Mouse (Mus musculus) brain, embryonic 14.5 days (tissue): ENCODE measurements around the gene Lonp2. TPM values are rescaled to one million over a fixed set of nuclear protein-coding genes. Genes with fewer than 3 reads are reported as not detected.

ENCODE experiments used
- DNase-seq: peaks from one replicate; pipeline ENCODE4 v3.0.0-alpha.2; 2011; ENCODE audit warnings: low read depth
- CTCF ChIP-seq: fragments of 200-500 bp; IDR thresholded peaks from 2 replicates; pipeline ENCODE4 v1.5.1; 2012; ENCODE audit warnings: inconsistent platforms, mild to moderate bottlenecking, moderate library complexity, borderline replicate concordance; ENCODE audit not compliant: insufficient read depth, insufficient read length; ENCODE audit errors: extremely low read depth
- POLR2A ChIP-seq: fragments of 200-500 bp; IDR thresholded peaks from 2 replicates; pipeline ENCODE4 v1.6.1; 2012; ENCODE audit warnings: mild to moderate bottlenecking, inconsistent platforms, borderline replicate concordance; ENCODE audit not compliant: poor library complexity, insufficient read depth, insufficient read length, severe bottlenecking; ENCODE audit errors: extremely low read depth
- polyA plus RNA-seq: library from polyadenylated mRNA; depleted of rRNA; stranded (reverse); fragments of >200 nt; gene quantifications from 2 replicates; pipeline ENCODE4 v1.2.3, GENCODE M21; 2012

Gene Lonp2
- polyA plus RNA-seq, 1 experiment, result 53.5 TPM

GRCm38 (mm10) chr8:86742605-86743345 is 118.9 kb downstream of the Lonp2 start:
- TF ChIP-seq POLR2A, result no peak
- TF ChIP-seq CTCF, result no peak
- DNase-seq, result no peak

- no peak for TF ChIP-seq CTCF
- TF ChIP-seq POLR2A, result no peak
- no peak for DNase-seq
Measured at GRCm38 (mm10) chr8:86744313-86745220, 120.7 kb downstream of the Lonp2 start.

DNA sequence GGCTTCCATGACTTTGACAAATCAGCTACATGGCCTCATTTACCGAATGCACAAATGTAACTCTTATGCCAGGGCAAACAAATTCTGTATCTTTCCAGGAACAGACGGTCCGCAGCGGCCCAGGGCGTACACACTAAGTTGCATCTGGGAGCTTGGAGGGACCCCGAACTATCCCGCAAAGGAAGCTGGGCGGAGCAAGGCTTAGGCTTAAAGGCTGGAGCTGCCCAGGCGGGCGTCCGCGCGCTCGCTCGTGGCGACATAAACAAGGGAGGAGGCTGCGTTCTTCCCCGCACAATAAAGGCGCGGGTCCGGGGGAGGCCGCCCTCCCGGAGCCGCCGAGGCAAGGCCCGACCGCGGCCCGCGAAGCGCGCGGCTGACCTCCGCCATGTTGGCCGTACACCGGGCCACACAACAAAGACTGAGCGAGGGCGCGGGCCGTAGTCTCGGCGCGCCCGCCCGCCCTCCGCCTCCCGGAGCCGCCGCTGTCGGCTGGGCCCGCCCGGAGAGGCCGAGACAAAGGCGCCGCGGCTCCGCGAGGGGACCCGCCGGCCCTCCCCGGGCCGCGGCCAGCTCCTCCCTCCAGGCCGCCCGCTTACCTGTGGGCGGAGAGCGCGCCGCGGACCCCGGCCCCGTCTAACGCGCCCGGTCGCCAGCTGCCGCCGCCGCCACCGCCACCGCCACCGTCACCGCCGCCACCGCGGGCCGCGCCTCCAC is 121.5 kb downstream of the Lonp2 start, which contains the start of the genes Gm10638 and Siah1a:
Gene Gm10638 (plus strand): TSS at position 479 of the 714 bp plus-strand sequence.
Gene Siah1a (minus strand): TSS at position 714 of the 714 bp plus-strand sequence.
- TF ChIP-seq CTCF, result no peak
- peak; percentile 62; the same call in 1 of the 2 replicates for TF ChIP-seq POLR2A
- peak; percentile 85 for DNase-seq

DNA sequence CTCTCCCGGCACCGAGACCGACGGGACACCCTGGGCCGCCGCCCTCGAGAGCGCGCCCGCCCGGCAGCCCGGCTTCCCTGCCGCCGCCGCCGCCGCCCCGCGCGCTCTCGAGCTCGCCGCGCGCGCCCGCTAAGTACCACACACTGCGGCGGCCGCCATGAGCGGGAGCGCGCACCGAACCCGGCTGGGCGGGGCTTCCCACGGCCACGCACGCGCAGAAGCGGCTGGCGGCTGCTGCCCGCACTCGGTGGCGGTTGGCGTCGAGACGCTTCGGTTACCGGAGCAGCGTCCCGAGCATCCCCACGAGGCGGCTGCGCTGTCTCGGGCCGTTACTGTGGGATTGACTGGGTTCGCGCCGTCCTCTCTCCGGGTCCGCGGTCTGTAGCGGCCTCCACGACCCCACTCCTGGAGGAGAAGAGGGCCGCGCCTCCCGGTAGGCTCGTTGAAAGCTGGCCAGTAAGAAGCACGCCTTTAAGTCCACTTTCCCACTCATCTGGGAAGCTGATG is 122.1 kb downstream of the Lonp2 start:
- TF ChIP-seq POLR2A, result peak; percentile 93
- TF ChIP-seq CTCF, result no peak

DNA sequence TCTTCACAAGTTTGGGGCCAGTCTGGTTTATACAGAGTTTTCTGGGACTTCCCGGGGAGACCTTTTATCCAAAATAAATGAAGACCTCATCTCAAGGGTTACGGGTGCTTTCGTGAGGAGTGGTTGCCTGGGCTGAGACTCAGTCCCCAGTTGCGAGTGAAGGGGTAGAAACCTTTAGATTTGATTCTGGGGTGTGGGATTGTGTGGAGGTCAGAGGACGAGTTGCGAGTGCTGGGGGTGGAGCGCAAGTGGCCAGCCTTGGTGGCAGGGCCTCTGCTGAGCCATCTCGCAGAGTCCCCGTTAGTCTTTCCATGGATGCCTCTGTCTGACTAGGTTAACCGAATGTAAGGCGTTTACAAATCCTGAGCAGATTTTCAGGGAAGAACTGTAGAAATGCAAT is 122.7 kb downstream of the Lonp2 start:
- DNase-seq, result no peak
- TF ChIP-seq POLR2A (no peak), CTCF (no peak)

More for the DNA sequence above, 122.1 kb downstream of the Lonp2 start:
- DNase-seq, result peak; percentile 97

DNA sequence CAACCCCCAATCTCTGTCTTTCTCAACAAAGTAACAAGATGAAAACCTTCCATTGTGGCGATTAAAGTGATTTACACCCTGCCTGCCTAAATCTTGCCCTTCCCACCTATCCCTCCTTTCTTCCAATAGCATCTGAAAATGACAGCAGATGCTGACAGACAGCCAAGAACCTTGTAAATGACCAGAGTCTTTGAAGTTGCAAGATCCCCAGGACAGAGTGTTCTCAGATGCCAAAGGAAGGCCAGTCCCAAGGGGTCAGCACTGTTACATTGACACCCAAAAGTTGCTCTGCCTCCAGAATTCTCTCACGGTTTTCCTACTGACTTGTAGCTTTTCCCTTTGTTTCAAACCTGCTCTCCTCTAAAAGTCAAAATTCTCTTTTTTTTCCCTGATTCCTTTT is 126.0 kb downstream of the Lonp2 start:
- no peak for TF ChIP-seq POLR2A
- no peak for TF ChIP-seq CTCF
- no peak for DNase-seq

DNA sequence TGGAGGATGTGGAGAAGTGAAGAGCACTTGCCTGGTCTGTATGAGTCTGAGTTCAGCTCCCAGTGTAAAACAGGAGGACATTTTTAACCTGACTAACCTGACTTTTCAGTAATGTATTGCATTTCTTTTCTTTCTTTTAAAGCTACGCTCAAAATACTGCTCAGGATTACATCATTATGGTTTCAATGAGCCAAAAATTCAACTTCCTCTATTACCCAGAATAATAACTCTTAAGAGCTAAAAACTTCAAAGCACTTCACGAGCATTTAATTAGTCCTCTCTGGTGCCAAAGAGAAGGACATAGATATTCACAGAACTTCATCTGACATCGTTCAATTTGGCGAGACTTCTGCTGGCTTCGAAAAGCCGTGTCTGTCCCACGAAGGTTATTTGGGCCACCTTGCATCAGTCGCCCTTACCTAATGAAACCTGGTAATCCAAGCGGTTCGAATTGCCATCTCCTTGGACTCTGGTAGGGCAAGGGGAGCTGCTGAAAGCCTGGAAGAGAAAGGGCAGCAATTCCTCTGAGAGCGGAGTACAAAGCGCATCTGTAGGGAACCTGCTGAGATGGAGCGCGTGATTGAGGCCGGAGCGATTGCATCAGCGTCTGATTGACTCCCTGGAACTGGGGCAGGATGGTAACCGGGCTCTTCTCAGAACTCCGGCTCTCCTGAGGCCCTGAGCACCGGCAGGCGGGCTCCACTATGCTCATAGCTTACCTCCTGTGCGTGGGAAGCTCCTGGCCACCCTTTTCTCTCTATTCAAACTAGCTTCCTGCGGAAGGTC is 133.3 kb downstream of the Lonp2 start:
- peak; percentile 71 for DNase-seq
- TF ChIP-seq CTCF (no peak), POLR2A (no peak)

- TF ChIP-seq CTCF, result no peak
- DNase-seq, result no peak
Measured at GRCm38 (mm10) chr8:86758651-86759050, 134.8 kb downstream of the Lonp2 start.

- no peak for DNase-seq
- TF ChIP-seq CTCF (no peak), POLR2A (no peak)
Measured at GRCm38 (mm10) chr8:86759090-86759491, 135.2 kb downstream of the Lonp2 start.

GRCm38 (mm10) chr8:86760746-86761145 is 136.9 kb downstream of the Lonp2 start:
- TF ChIP-seq CTCF (no peak), POLR2A (no peak)

More at GRCm38 (mm10) chr8:86760746-86761145, 136.9 kb downstream of the Lonp2 start:
- DNase-seq, result no peak
